Mouse (Mus musculus): ENCODE results near the gene Tmbim4. TPM values are rescaled to one million over a fixed set of nuclear protein-coding genes. Genes with fewer than 3 reads are reported as not detected.

Gene Tmbim4
- polyA plus RNA-seq, 1 experiment from 2014 or later = 130 TPM

- H3K36me3 ChIP-seq (ENCODE audit: control insufficient read depth, insufficient read depth, low read length) = no peaks in the 10 kb centered on the region
- no peak overlapping the region for H3K9ac ChIP-seq (ENCODE audit: low read length)
- no peak overlapping the region for H3K4me3 ChIP-seq (ENCODE audit: control insufficient read depth in 1 of 2, insufficient read depth in 1 of 2, low read depth in 1 of 2, low read length in 2 of 2)
- H3K27ac ChIP-seq (replicated peaks in 1 of 2; ENCODE audit: control insufficient read depth in 1 of 2, insufficient read depth in 1 of 2, low read depth in 2 of 2, low read length in 2 of 2) = no peak overlapping the region
- WGBS = 73% methylated on average over 14 of the region's 14 CpGs
- no peak overlapping the region for H3K4me2 ChIP-seq (ENCODE audit: low read length)
- no peaks in the 10 kb centered on the region for H3K9me3 ChIP-seq (ENCODE audit: control insufficient read depth, low read length)
- peaks cover 3% of the 10 kb centered on the region for H3K27me3 ChIP-seq (ENCODE audit: control insufficient read depth, insufficient read depth, low read length)
- no peaks in the 10 kb centered on the region for H3K4me1 ChIP-seq (ENCODE audit: control insufficient read depth in 2 of 2, insufficient read depth in 2 of 2, low read length in 2 of 2)
- ATAC-seq (ENCODE audit: insufficient number of reproducible peaks, insufficient read depth, low FRiP score, low read depth) = no peak
Measured at GRCm38 (mm10) chr10:120197061-120197835, 4.1 kb upstream of the Tmbim4 start.

GRCm38 (mm10) chr10:120201961-120202402 is 592 bp downstream of the Tmbim4 start, which contains the start of gene Irak3:
Gene Irak3, minus strand, starts transcription at chr10:120202130.
- no peaks in the 10 kb centered on the region for H3K4me1 ChIP-seq (ENCODE audit: control insufficient read depth in 2 of 2, insufficient read depth in 2 of 2, low read length in 2 of 2)
- no peak for ATAC-seq (ENCODE audit: insufficient number of reproducible peaks, insufficient read depth, low FRiP score, low read depth)
- WGBS = 4% methylated on average over 13 of the region's 13 CpGs
- H3K9ac ChIP-seq (ENCODE audit: low read length) = peak within 1 kb of the TSS; percentile 67
- no peaks in the 10 kb centered on the region for H3K9me3 ChIP-seq (ENCODE audit: control insufficient read depth, low read length)
- H3K4me2 ChIP-seq (ENCODE audit: low read length) = peak within 1 kb of the TSS; percentile 94
- no peaks in the 10 kb centered on the region for H3K36me3 ChIP-seq (ENCODE audit: control insufficient read depth, insufficient read depth, low read length)
- no peak within 1 kb of the TSS for H3K27ac ChIP-seq (replicated peaks in 1 of 2; ENCODE audit: control insufficient read depth in 1 of 2, insufficient read depth in 1 of 2, low read depth in 2 of 2, low read length in 2 of 2)
- peak within 1 kb of the TSS; percentile 51 to 52 for H3K4me3 ChIP-seq (ENCODE audit: control insufficient read depth in 1 of 2, insufficient read depth in 1 of 2, low read depth in 1 of 2, low read length in 2 of 2)
- H3K27me3 ChIP-seq (ENCODE audit: control insufficient read depth, insufficient read depth, low read length) = peaks cover 3% of the 10 kb centered on the region

- H3K4me3 ChIP-seq (ENCODE audit: control insufficient read depth in 1 of 2, insufficient read depth in 1 of 2, low read depth in 1 of 2, low read length in 2 of 2) = no peak overlapping the region
- H3K9me3 ChIP-seq (ENCODE audit: control insufficient read depth, low read length) = no peaks in the 10 kb centered on the region
- no peak for ATAC-seq (ENCODE audit: insufficient number of reproducible peaks, insufficient read depth, low FRiP score, low read depth)
- H3K9ac ChIP-seq (ENCODE audit: low read length) = no peak overlapping the region
- peaks cover 3% of the 10 kb centered on the region for H3K27me3 ChIP-seq (ENCODE audit: control insufficient read depth, insufficient read depth, low read length)
- H3K36me3 ChIP-seq (ENCODE audit: control insufficient read depth, insufficient read depth, low read length) = no peaks in the 10 kb centered on the region
- H3K27ac ChIP-seq (replicated peaks in 1 of 2; ENCODE audit: control insufficient read depth in 1 of 2, insufficient read depth in 1 of 2, low read depth in 2 of 2, low read length in 2 of 2) = no peak overlapping the region
- no peaks in the 10 kb centered on the region for H3K4me1 ChIP-seq (ENCODE audit: control insufficient read depth in 2 of 2, insufficient read depth in 2 of 2, low read length in 2 of 2)
- 67% methylated on average over 16 of the region's 16 CpGs for WGBS
- peak overlapping the region; percentile 94; the same call in 1 of the 2 replicates for H3K4me2 ChIP-seq (ENCODE audit: low read length)
Measured at GRCm38 (mm10) chr10:120202467-120203250, 1.3 kb downstream of the Tmbim4 start.

- Histone ChIP-seq H3K4me3 (ENCODE audit: control insufficient read depth in 1 of 2, insufficient read depth in 1 of 2, low read depth in 1 of 2, low read length in 2 of 2) (no peak overlapping the region), H3K27me3 (ENCODE audit: control insufficient read depth, insufficient read depth, low read length) (peaks cover 3% of the 10 kb centered on the region), H3K9ac (ENCODE audit: low read length) (no peak overlapping the region), H3K36me3 (ENCODE audit: control insufficient read depth, insufficient read depth, low read length) (no peaks in the 10 kb centered on the region), H3K9me3 (ENCODE audit: control insufficient read depth, low read length) (no peaks in the 10 kb centered on the region), H3K4me2 (ENCODE audit: low read length) (no peak overlapping the region), H3K27ac (replicated peaks in 1 of 2; ENCODE audit: control insufficient read depth in 1 of 2, insufficient read depth in 1 of 2, low read depth in 2 of 2, low read length in 2 of 2) (no peak overlapping the region), H3K4me1 (ENCODE audit: control insufficient read depth in 2 of 2, insufficient read depth in 2 of 2, low read length in 2 of 2) (peaks cover 0 to 5% of the 10 kb centered on the region in 2 experiments; a peak in 1 of 4 replicates)
- 59% methylated on average over 13 of the region's 13 CpGs for WGBS
- no peak for ATAC-seq (ENCODE audit: insufficient number of reproducible peaks, insufficient read depth, low FRiP score, low read depth)
Measured at GRCm38 (mm10) chr10:120204591-120205210, 3.3 kb downstream of the Tmbim4 start.

- Histone ChIP-seq H3K36me3 (ENCODE audit: control insufficient read depth, insufficient read depth, low read length) (no peaks in the 10 kb centered on the region), H3K9me3 (ENCODE audit: control insufficient read depth, low read length) (no peaks in the 10 kb centered on the region), H3K4me2 (ENCODE audit: low read length) (no peak overlapping the region), H3K9ac (ENCODE audit: low read length) (no peak overlapping the region), H3K27me3 (ENCODE audit: control insufficient read depth, insufficient read depth, low read length) (no peaks in the 10 kb centered on the region), H3K4me1 (ENCODE audit: control insufficient read depth in 2 of 2, insufficient read depth in 2 of 2, low read length in 2 of 2) (peaks cover 0 to 7% of the 10 kb centered on the region in 2 experiments; a peak in 1 of 4 replicates), H3K27ac (replicated peaks in 1 of 2; ENCODE audit: control insufficient read depth in 1 of 2, insufficient read depth in 1 of 2, low read depth in 2 of 2, low read length in 2 of 2) (no peak overlapping the region), H3K4me3 (ENCODE audit: control insufficient read depth in 1 of 2, insufficient read depth in 1 of 2, low read depth in 1 of 2, low read length in 2 of 2) (no peak overlapping the region)
- no peak for ATAC-seq (ENCODE audit: insufficient number of reproducible peaks, insufficient read depth, low FRiP score, low read depth)
- WGBS = 82% methylated on average over 8 of the region's 8 CpGs
Measured at GRCm38 (mm10) chr10:120208015-120208414, 6.6 kb downstream of the Tmbim4 start.

GRCm38 (mm10) chr10:120208575-120209538 is 7.5 kb downstream of the Tmbim4 start:
- no peak overlapping the region for H3K27ac ChIP-seq (replicated peaks in 1 of 2; ENCODE audit: control insufficient read depth in 1 of 2, insufficient read depth in 1 of 2, low read depth in 2 of 2, low read length in 2 of 2)
- WGBS = 3% methylated on average over 53 of the region's 53 CpGs

More at GRCm38 (mm10) chr10:120208575-120209538, 7.5 kb downstream of the Tmbim4 start:
- Histone ChIP-seq H3K4me2 (ENCODE audit: low read length) (peak overlapping the region; percentile 78), H3K4me1 (ENCODE audit: control insufficient read depth in 2 of 2, insufficient read depth in 2 of 2, low read length in 2 of 2) (peaks cover 0 to 7% of the 10 kb centered on the region in 2 experiments; a peak in 1 of 4 replicates), H3K9me3 (ENCODE audit: control insufficient read depth, low read length) (no peaks in the 10 kb centered on the region), H3K4me3 (ENCODE audit: control insufficient read depth in 1 of 2, insufficient read depth in 1 of 2, low read depth in 1 of 2, low read length in 2 of 2) (peak overlapping the region; percentile 82 to 90), H3K27me3 (ENCODE audit: control insufficient read depth, insufficient read depth, low read length) (no peaks in the 10 kb centered on the region), H3K36me3 (ENCODE audit: control insufficient read depth, insufficient read depth, low read length) (no peaks in the 10 kb centered on the region), H3K9ac (ENCODE audit: low read length) (peak overlapping the region; percentile 83)
- ATAC-seq (ENCODE audit: insufficient number of reproducible peaks, insufficient read depth, low FRiP score, low read depth) = peak; percentile 88
